In the genomic region with DNA sequence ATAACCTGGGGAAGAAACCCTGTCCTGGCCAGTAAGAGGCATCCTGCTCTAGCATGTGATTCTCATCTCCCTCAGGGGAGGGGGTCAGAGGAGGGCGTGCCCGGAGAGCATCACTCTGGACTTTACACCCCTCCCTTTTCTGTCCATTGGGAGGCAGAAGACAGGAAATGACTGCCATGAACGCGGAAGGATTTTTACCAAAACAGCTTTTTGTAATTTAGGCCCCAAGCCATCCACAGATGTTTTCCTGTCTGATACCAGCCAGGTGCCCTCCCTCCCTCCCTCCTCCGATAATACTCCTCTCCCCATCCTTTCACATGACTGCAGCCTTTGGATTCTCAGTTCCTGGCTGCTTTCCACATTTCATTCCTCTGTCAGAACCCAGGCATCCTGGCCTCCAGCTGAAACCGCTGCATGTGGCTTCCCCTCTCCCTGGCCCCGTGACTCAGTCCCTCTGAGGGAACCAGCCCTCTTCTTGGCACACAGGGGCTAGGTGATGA, we compare ENCODE assay signal across 9 mouse cellular contexts. TPM values are rescaled to one million over a fixed set of nuclear protein-coding genes. Genes with fewer than 3 reads are reported as not detected.
DNase-seq lines count a peak whose midpoint lies in the region; ATAC-seq and TF ChIP-seq lines count a peak whose summit lies in the region.
"Had no signal": no experiment of that assay in that cellular context is flagged by ENCODE, and none has a peak within 500 bp of the region (broad histone marks: within the 10 kb centered on the region; RNA-seq: fewer than 3 reads in every experiment).

Gene Lrrn4cl, plus strand, starts transcription at position 367 of the 500 bp plus-strand sequence.

- no peak for ATAC-seq in forebrain, embryonic 11.5 days (replicated peaks; ENCODE audit: low FRiP score)
- peak; percentile 80 for ATAC-seq in hindbrain, postnatal 0 days
- no peak for ATAC-seq in neural tube, embryonic 13.5 days (ENCODE audit: low read depth)
- ATAC-seq in inflammation-experienced regulatory T-cells, adult 6 months = no peak

- no peaks in the 10 kb centered on the region for H3K27me3 ChIP-seq in forebrain, embryonic 10.5 days (ENCODE audit: poor library complexity, severe bottlenecking)
- H3K27me3 ChIP-seq in forebrain, embryonic 11.5 days (ENCODE audit: control insufficient read depth, insufficient read depth, low read length) = no peaks in the 10 kb centered on the region
- H3K27me3 ChIP-seq in hindbrain, postnatal 0 days (ENCODE audit: insufficient read depth, low read length) = no peaks in the 10 kb centered on the region
- no peaks in the 10 kb centered on the region for H3K27me3 ChIP-seq in neural tube, embryonic 13.5 days

- no peaks in the 10 kb centered on the region for H3K9me3 ChIP-seq in forebrain, embryonic 10.5 days
- H3K9me3 ChIP-seq in forebrain, embryonic 11.5 days (ENCODE audit: control insufficient read depth, low read length) = no peaks in the 10 kb centered on the region
- no peaks in the 10 kb centered on the region for H3K9me3 ChIP-seq in hindbrain, postnatal 0 days (ENCODE audit: low read length)
- no peaks in the 10 kb centered on the region for H3K9me3 ChIP-seq in neural tube, embryonic 13.5 days
- H3K9me3 ChIP-seq: G1E had no signal

- H3K27ac ChIP-seq in forebrain, embryonic 10.5 days = peak within 1 kb of the TSS; percentile 20
- no peak within 1 kb of the TSS for H3K27ac ChIP-seq in forebrain, embryonic 11.5 days (ENCODE audit: low read depth, low read length)
- no peak within 1 kb of the TSS for H3K27ac ChIP-seq in hindbrain, postnatal 0 days
- H3K27ac ChIP-seq in neural tube, embryonic 13.5 days (replicated peaks) = no peak within 1 kb of the TSS

- WGBS in forebrain, embryonic 10.5 days = 34% methylated on average over 7 of the region's 7 CpGs
- 39% methylated on average over 7 of the region's 7 CpGs for WGBS in forebrain, embryonic 11.5 days
- 20% methylated on average over 7 of the region's 7 CpGs for WGBS in hindbrain, postnatal 0 days
- WGBS in neural tube, embryonic 13.5 days = 38% methylated on average over 7 of the region's 7 CpGs

- H3K4me1 ChIP-seq in forebrain, embryonic 10.5 days = peaks cover 10% of the 10 kb centered on the region
- no peaks in the 10 kb centered on the region for H3K4me1 ChIP-seq in forebrain, embryonic 11.5 days (replicated peaks; ENCODE audit: control insufficient read depth, insufficient read depth, low read length)
- no peaks in the 10 kb centered on the region for H3K4me1 ChIP-seq in hindbrain, postnatal 0 days (ENCODE audit: insufficient read depth, low read length)
- H3K4me1 ChIP-seq in neural tube, embryonic 13.5 days (replicated peaks) = no peaks in the 10 kb centered on the region

- TF ChIP-seq CTCF in hindbrain, postnatal 0 days (IDR thresholded peaks at IDR 0.05; ENCODE audit: low read depth) = peak; percentile 14; the same call in 1 of the 2 replicates

- H3K4me2 ChIP-seq in forebrain, embryonic 11.5 days (ENCODE audit: low read depth, low read length, severe bottlenecking) = no peak within 1 kb of the TSS
- H3K4me2 ChIP-seq in hindbrain, postnatal 0 days (ENCODE audit: low read depth, low read length) = no peak within 1 kb of the TSS
- no peak within 1 kb of the TSS for H3K4me2 ChIP-seq in neural tube, embryonic 13.5 days

- peaks cover 37% of the 10 kb centered on the region for H3K36me3 ChIP-seq in forebrain, embryonic 10.5 days (replicated peaks)
- H3K36me3 ChIP-seq in forebrain, embryonic 11.5 days (ENCODE audit: control insufficient read depth, insufficient read depth, low read length) = peaks cover 3% of the 10 kb centered on the region; the same call in 1 of the 2 replicates
- H3K36me3 ChIP-seq in hindbrain, postnatal 0 days (ENCODE audit: insufficient read depth, low read length) = peaks cover 32% of the 10 kb centered on the region
- peaks cover 40% of the 10 kb centered on the region for H3K36me3 ChIP-seq in neural tube, embryonic 13.5 days

- no peak for DNase-seq in forebrain, embryonic 10.5 days (ENCODE audit: extremely low spot score, low spot score)
- DNase-seq in forebrain, embryonic 11.5 days (ENCODE audit: low spot score) = no peak
- peak; percentile 82 for DNase-seq in MN1 (ENCODE audit: low spot score)
- peak; percentile 58 to 73 for DNase-seq in gastrocnemius, adult 8-10 months (ENCODE audit: low spot score in 2 of 2)
- DNase-seq in hindbrain, postnatal 0 days (ENCODE audit: low spot score) = peak; percentile 56
- no peak for DNase-seq in right cerebral cortex, adult 2 months (ENCODE audit: low spot score in 2 of 2)

- no peak within 1 kb of the TSS for H3K4me3 ChIP-seq in forebrain, embryonic 10.5 days
- no peak within 1 kb of the TSS for H3K4me3 ChIP-seq in forebrain, embryonic 11.5 days (ENCODE audit: low read depth, low read length)
- no peak within 1 kb of the TSS for H3K4me3 ChIP-seq in hindbrain, postnatal 0 days (ENCODE audit: low read length)
- no peak within 1 kb of the TSS for H3K4me3 ChIP-seq in neural tube, embryonic 13.5 days

- no peak within 1 kb of the TSS for H3K9ac ChIP-seq in forebrain, embryonic 11.5 days (ENCODE audit: low read length)
- H3K9ac ChIP-seq in hindbrain, postnatal 0 days (replicated peaks; ENCODE audit: low read length) = no peak within 1 kb of the TSS; the same call in 1 of the 2 replicates
- 0 out of 2 replicates have a peak within 1 kb of the TSS, but pooled peaks have one; percentile 43 for H3K9ac ChIP-seq in neural tube, embryonic 13.5 days

RNA-seq across cellular contexts. Expression of gene Lrrn4cl, which starts in this region (rescaled TPM):
- 0.36 and 0.99 TPM in 2 replicates for polyA plus RNA-seq in forebrain, embryonic 10.5 days (2016; fragmentation: Nextera tagmentation; extraction: Ambion mirVana)
- 0.13 and 0.35 TPM in 2 replicates for polyA plus RNA-seq in forebrain, embryonic 11.5 days (2014; fragmentation: Nextera tagmentation; extraction: Ambion mirVana)
- 1 to 10 TPM; 5.3 to 8.8 (median 7.0) TPM for total RNA-seq in gastrocnemius, adult 8-10 months (2022)
- 1.6 TPM in 2 replicates for total RNA-seq in hindbrain, postnatal 0 days (2014; rRNA removed)
- 1.5 and 1.8 TPM in 2 replicates for polyA plus RNA-seq in hindbrain, postnatal 0 days (2015; fragmentation: Nextera tagmentation; extraction: Ambion mirVana)
- 0.96 and 1.4 TPM in 2 replicates for polyA plus RNA-seq in neural tube, embryonic 13.5 days (2015; fragmentation: Nextera tagmentation; extraction: Ambion mirVana)
- polyA plus RNA-seq in inflammation-experienced regulatory T-cells, adult 6 months (2017; shearing (Covaris generic)) = under 1 TPM in 1 of 3 experiments, not detected in 2; 0.15 TPM
- polyA plus RNA-seq: G1E had no signal

Comparison
In these comparisons a context has a peak if more than half of its experiments do, and no peak if none do; other contexts are left out.
1. DNase-seq: peak in MN1 (single experiment), gastrocnemius, adult 8-10 months (2 of 2) and hindbrain, postnatal 0 days (single experiment); none in forebrain, embryonic 10.5 days (single experiment), forebrain, embryonic 11.5 days (single experiment) and right cerebral cortex, adult 2 months (0 of 2).